Mouse (Mus musculus) midbrain, embryonic 10.5 days (tissue): Measurements from ENCODE around the gene Akt2. TPM values are rescaled to one million over a fixed set of nuclear protein-coding genes. Genes with fewer than 3 reads are reported as not detected.

Experiments
- DNase-seq: peaks from one replicate; pipeline ENCODE4 v3.0.0-alpha.2; 2017; ENCODE audit warnings: low spot score
- H3K27ac ChIP-seq: fragments of 300-500 bp; sonication (generic); replicated peaks from 2 replicates; pipeline ENCODE4 v1.5.1; 2016; ENCODE audit warnings: mild to moderate bottlenecking
- H3K27me3 ChIP-seq: fragments of 300-500 bp; sonication (generic); 2 replicates; pipeline ENCODE4 v1.6.1; 2016; ENCODE audit warnings: low read depth, mild to moderate bottlenecking; ENCODE audit not compliant: poor library complexity, severe bottlenecking
- H3K36me3 ChIP-seq: fragments of 300-500 bp; sonication (generic); 2 replicates; pipeline ENCODE4 v1.6.1; 2016; ENCODE audit warnings: mild to moderate bottlenecking, moderate library complexity
- H3K4me1 ChIP-seq: fragments of 300-500 bp; sonication (generic); 2 replicates; pipeline ENCODE4 v1.6.1; 2016
- H3K4me3 ChIP-seq: fragments of 300-500 bp; sonication (generic); 2 replicates; pipeline ENCODE4 v1.5.1; 2016; ENCODE audit warnings: mild to moderate bottlenecking, moderate library complexity
- H3K9me3 ChIP-seq: fragments of 300-500 bp; sonication (generic); replicated peaks from 2 replicates; pipeline ENCODE4 v1.6.1; 2016; ENCODE audit warnings: mild to moderate bottlenecking
- WGBS: fragments of 180-500 bp; shearing (Covaris S2); methylation state at CpG from one replicate; pipeline ENCODE4 v1.1.7; 2016; 5-methylcytosine and 5-hydroxymethylcytosine counted together
- polyA plus RNA-seq: library from polyadenylated mRNA; unstranded; fragments of >200 nt; fragmentation: Nextera tagmentation; extraction: Ambion mirVana; gene quantifications from 2 replicates; pipeline ENCODE4 v1.2.1, GENCODE M21; 2016

Gene Akt2
- polyA plus RNA-seq, 1 experiment from 2014 or later = 85.9 TPM

DNA sequence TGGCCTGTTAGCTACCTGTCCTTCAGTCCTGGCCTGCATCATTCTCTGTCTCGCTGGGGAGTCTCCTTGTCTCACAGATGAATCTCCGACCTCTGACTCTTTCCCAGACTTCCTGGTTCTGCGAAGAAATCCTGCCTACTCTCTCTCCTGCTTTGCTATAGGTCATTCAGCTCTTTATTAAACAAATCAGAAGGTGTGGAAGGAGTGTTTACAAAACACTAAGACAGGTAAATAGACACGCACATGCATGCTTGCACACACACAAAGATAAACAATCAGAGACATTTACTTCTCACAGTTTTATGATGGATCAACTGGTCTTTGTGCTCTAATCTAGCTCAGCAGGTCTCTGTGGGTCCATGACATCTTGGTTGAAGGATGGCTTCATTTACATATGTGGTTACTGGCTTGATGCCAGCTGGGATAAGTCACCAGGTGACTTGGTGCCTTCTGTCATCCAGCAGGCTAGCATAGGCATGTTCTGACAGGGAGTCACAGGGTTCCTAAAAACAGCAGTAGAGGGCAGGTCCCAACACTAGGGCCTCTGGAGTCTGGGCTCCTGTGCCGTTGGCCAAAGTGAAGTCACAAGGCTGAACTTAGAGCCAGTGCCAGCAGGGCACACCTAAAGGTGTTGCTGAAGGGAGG lies 21.6 kb upstream of the Akt2 start:
- Histone ChIP-seq H3K4me3 (no peak overlapping the region), H3K9me3 (no peaks in the 10 kb centered on the region), H3K36me3 (peaks cover 90% of the 10 kb centered on the region), H3K27ac (no peak overlapping the region), H3K4me1 (no peaks in the 10 kb centered on the region), H3K27me3 (no peaks in the 10 kb centered on the region)
- 90% methylated on average over 5 of the region's 5 CpGs for WGBS
- no peak for DNase-seq

DNA sequence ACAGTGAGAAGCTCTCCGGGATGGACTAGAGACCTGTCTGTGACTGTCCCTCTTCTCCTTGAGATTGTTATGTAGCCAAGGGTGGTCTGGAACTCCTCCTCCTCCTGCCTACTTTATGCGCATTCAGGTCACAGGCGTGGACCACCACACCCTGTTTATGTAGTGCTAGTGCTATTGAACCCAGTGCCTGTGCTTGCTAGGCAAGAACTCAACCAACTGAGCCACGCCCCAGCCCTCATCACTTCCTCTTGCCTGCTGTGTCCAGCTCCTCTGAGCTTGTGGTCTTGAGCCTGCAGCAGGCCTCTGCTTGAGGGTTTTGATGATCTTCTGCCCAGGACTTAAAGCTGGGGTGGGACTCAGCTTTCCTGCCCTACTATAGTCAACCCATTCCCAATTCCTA lies 19.2 kb upstream of the Akt2 start:
- 95% methylated on average over 4 of the region's 4 CpGs for WGBS
- Histone ChIP-seq H3K9me3 (no peaks in the 10 kb centered on the region), H3K4me1 (no peaks in the 10 kb centered on the region), H3K4me3 (no peak overlapping the region), H3K27me3 (no peaks in the 10 kb centered on the region), H3K36me3 (peaks cover 91% of the 10 kb centered on the region), H3K27ac (no peak overlapping the region)
- no peak for DNase-seq

DNA sequence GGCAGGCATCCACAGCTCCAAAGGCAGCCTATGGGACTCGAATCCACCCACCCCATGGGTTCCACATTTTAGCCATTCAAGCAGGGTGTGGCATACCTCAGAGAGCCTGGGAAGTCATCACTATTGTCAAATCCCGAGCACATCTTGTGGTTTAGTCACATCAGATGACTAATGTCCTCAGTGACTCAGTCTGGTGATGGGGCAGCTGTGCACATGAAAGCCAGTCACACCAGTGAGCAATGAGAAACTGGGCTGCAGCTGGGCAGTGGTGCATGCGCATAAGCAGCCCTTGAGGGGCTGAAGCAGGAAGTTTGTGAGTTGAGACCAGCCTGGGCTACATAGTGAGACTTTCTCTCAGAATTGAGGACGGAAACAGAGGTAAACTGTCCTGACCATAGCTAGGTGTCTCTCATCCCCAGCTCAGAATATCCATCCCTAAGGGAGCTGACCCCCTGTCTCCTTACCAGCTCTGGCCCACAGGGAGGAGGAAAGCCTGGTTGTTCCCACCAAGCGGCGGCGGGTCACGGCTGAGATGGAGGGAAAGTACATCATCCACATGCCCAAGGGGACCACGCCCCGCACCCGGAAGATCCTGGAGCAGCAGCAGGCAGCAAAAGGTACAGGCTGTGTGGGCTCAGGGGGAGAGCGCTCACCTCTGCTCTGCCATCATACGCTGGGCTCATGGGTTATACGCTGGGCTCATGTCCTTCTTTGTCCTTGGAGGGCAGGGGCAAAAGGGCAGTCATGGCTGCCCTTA lies 17.1 kb upstream of the Akt2 start:
- Histone ChIP-seq H3K27ac (no peak overlapping the region), H3K27me3 (no peaks in the 10 kb centered on the region), H3K9me3 (no peaks in the 10 kb centered on the region), H3K4me1 (no peaks in the 10 kb centered on the region), H3K36me3 (peaks cover 93% of the 10 kb centered on the region), H3K4me3 (no peak overlapping the region)
- DNase-seq = no peak
- WGBS = 91% methylated on average over 14 of the region's 14 CpGs

DNA sequence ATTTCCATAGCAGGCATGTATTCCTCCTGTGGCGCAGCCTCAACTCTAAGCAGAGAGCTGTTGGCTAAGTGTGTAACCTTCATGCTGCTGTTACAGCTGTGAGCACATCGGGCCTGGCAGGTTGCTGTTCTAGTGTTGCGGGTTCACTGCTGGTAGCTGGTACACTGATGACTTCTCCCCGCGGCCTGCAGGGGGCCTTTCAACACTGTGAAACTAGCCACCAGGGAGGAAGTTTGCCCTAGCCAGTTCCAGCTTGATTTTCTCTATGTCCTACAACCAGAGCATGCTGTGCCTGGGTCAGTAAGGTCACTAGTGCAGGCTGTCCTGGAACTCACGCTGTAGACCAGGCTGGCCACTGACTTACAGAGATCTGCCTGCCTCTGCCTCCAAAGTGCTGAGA lies 14.4 kb upstream of the Akt2 start:
- WGBS = 71% methylated on average over 6 of the region's 6 CpGs

DNA sequence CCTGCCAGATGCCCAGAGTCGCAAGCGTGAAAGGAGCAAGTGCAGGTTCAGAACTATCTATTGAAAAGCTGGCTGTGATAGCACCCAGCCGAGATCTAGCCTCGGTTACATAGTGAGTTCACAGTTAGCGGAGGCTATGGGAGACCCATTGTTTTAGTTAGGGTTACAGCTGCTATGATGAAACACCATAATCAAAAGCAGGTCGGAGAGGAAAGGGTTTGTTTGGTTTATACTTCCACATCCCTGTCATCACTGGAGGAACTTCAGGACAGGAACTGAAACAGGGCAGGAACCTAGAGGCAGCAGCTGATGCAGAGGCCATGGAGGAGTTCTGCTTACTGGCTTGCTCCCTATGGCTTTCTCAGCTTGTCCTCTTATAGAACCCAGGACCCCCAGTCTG lies 13.8 kb upstream of the Akt2 start:
- no peak for DNase-seq
- H3K4me3 ChIP-seq = no peak overlapping the region
- H3K27ac ChIP-seq = no peak overlapping the region
- 90% methylated on average over 6 of the region's 6 CpGs for WGBS
- no peaks in the 10 kb centered on the region for H3K9me3 ChIP-seq
- peaks cover 94% of the 10 kb centered on the region for H3K36me3 ChIP-seq
- H3K27me3 ChIP-seq = no peaks in the 10 kb centered on the region
- H3K4me1 ChIP-seq = no peaks in the 10 kb centered on the region

More for the DNA sequence above, 14.4 kb upstream of the Akt2 start:
- no peak overlapping the region for H3K27ac ChIP-seq
- H3K36me3 ChIP-seq = peaks cover 94% of the 10 kb centered on the region
- H3K4me3 ChIP-seq = no peak overlapping the region
- H3K27me3 ChIP-seq = no peaks in the 10 kb centered on the region
- no peaks in the 10 kb centered on the region for H3K4me1 ChIP-seq
- no peaks in the 10 kb centered on the region for H3K9me3 ChIP-seq
- peak; percentile 22 for DNase-seq

DNA sequence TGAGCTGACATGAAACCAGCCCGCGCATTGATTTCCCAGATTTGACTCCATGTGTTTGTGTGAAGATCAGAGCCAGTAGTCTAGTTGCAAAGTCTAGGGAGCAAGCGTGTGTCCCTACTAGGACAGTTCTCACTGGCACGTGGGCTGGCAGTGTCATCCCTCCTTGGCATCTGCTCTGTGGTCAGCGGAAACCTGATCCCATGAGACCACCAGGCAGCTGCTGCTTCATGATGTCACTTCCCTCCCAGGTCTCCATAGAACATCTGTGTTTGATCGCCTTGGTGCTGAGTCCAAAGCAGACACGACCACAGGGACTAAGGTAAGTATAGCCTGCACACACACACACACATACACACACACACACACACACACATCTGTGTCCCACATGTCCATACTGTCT lies 12.9 kb upstream of the Akt2 start:
- no peaks in the 10 kb centered on the region for H3K27me3 ChIP-seq
- 87% methylated on average over 7 of the region's 7 CpGs for WGBS
- no peaks in the 10 kb centered on the region for H3K4me1 ChIP-seq
- no peaks in the 10 kb centered on the region for H3K9me3 ChIP-seq
- peaks cover 98% of the 10 kb centered on the region for H3K36me3 ChIP-seq
- no peak overlapping the region for H3K27ac ChIP-seq
- DNase-seq = no peak
- H3K4me3 ChIP-seq = no peak overlapping the region

DNA sequence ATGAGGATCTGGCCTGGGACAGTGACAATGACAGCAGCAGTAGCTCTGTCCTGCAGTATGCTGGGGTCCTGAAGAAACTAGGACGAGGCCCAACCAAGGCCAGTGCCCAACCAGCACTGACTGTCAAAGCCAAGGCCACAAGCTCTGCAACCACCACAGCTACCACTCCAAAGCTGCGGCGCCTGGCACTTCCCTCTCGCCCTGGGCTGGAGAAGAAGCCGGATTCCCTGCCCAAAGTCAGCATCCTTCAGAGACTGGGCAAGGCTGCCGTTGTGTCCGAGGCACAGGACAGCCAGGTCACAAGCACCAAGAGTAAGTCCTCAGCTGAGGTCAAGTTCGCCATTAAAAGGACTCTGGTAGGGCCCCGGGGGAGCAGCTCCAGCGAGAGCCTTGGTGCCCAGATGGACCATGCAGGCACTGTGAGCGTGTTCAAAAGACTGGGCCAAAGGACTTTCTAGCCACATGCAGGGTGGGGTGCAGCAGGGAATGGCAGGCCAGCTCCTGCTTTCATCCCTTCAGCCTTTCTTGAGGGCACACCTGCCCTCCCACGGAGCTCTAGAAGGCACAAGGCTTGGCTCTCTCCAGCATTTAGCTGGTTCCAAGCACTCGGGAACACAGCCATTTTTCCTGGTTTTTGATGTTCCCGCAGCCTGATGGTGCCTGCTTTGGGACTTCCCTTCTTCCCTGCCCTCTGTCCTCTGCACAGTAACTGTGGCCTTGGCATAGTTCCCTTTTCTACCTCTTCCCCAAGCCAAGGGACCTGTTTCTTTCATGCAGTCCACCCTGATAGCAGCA lies 10.8 kb upstream of the Akt2 start:
- no peaks in the 10 kb centered on the region for H3K4me1 ChIP-seq
- no peaks in the 10 kb centered on the region for H3K9me3 ChIP-seq
- no peaks in the 10 kb centered on the region for H3K27me3 ChIP-seq
- WGBS = 94% methylated on average over 14 of the region's 14 CpGs
- H3K36me3 ChIP-seq = peaks cover 96% of the 10 kb centered on the region
- H3K4me3 ChIP-seq = no peak overlapping the region
- DNase-seq = no peak
- no peak overlapping the region for H3K27ac ChIP-seq

DNA sequence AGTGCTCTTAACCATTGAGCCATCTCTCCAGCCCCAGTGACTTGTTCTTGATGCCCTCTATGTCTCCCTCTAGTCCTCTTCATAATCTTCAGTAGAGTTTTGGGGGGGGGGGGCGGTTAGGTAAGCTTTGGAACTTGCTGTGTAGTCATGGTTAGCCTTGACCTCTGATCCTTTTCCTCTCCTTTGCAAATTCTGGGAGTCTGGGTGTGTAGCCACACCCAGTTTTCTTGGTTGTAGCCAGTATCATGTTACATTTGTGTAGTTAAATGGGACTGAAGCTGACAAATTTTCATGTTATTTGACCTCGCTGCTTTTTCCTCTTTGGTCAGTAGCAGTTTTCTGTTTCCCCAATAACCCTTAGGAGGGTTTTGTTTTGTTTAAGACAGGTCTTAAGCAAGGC lies 4.5 kb upstream of the Akt2 start:
- Histone ChIP-seq H3K27ac (no peak overlapping the region), H3K4me3 (no peak overlapping the region), H3K9me3 (no peaks in the 10 kb centered on the region), H3K36me3 (peaks cover 35% of the 10 kb centered on the region), H3K27me3 (no peaks in the 10 kb centered on the region), H3K4me1 (no peaks in the 10 kb centered on the region)
- no peak for DNase-seq
- 69% methylated on average over 2 of the region's 2 CpGs for whole genome bisulfite sequencing

DNA sequence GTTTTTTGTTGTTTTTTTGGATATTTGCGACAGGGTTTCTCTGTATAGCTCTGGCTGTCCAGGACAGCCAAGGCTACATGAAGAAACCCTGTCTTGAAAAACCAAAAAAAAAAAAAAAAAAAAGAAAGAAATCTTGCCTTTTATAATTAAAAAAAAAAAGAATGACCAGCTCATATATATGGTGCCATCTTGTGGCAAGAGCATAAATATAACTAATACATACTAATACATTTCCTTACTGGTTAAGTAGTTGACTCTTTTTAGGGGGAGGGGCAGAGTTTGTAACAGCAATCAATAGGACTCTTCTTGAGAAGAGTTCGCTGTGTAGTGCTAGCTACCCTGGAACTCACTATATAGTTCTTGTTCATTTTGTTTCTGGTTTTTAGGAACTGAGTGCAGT lies 3.6 kb upstream of the Akt2 start:
- H3K4me3 ChIP-seq = no peak overlapping the region
- no peaks in the 10 kb centered on the region for H3K9me3 ChIP-seq
- peaks cover 5% of the 10 kb centered on the region for H3K4me1 ChIP-seq
- H3K27me3 ChIP-seq = no peaks in the 10 kb centered on the region
- H3K36me3 ChIP-seq = peaks cover 26% of the 10 kb centered on the region
- no peak for DNase-seq
- no peak overlapping the region for H3K27ac ChIP-seq
- WGBS = 90% methylated on average over 2 of the region's 2 CpGs

DNA sequence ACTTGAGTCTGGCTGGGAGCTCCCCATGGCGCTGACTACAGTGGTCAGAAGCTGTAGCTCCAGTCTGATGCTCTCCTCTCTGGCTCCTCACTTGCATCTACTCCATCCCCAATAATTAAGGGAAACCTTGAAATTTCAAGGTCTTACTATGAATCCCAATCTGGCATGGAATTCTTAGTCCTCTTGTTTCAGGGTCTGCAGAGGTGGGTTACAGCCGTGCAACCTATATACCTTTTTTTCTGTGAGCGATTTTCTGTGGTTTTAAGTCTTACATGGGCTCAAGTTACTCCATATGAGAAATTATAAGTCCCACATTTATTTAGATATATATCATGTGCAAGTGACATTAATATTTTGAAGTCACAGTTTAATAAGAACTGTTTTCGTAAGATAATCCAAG lies 1.3 kb upstream of the Akt2 start:
- Histone ChIP-seq H3K27ac (no peak overlapping the region), H3K4me3 (no peak overlapping the region), H3K9me3 (no peaks in the 10 kb centered on the region), H3K27me3 (no peaks in the 10 kb centered on the region), H3K36me3 (peaks cover 11% of the 10 kb centered on the region; the same call in 1 of the 2 replicates), H3K4me1 (peaks cover 16% of the 10 kb centered on the region)
- 92% methylated on average over 4 of the region's 4 CpGs for WGBS
- no peak for DNase-seq

DNA sequence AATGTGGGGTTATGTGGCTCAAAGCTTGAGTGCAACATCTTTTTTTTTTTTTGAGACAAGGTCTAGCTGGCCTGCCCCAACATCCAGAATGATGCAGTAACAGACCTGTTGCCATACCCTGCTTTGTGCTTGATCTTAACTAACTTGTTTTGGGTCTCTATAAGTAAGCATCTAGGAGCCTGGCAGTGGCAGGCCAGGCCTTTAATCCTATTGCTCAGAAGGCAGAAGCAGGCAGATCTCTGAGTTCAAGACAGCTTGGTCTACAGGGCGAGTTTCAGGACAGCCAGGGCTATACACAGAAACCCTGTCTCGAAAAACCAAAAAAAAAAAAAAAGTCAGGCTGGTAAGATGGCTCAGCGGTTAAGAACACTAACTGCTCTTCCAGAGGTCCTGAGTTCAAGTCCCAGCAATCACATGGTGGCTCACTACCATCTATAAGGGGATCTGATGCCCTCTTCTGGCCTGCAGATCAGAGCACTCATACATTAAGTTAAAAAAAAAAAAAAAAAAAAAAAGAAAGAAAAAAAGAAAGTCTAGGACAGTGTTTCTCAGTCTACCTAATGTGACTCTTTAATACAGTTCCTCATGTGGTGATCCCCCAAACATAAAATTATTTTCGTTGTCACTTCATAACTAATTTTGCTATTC lies 662 bp upstream of the Akt2 start:
- peak overlapping the region; percentile 98 for H3K27ac ChIP-seq
- peak overlapping the region; percentile 85 for H3K4me3 ChIP-seq
- 60% methylated on average over 4 of the region's 4 CpGs for WGBS
- peaks cover 11% of the 10 kb centered on the region; the same call in 1 of the 2 replicates for H3K36me3 ChIP-seq
- no peaks in the 10 kb centered on the region for H3K9me3 ChIP-seq
- no peak for DNase-seq
- no peaks in the 10 kb centered on the region for H3K27me3 ChIP-seq
- peaks cover 17% of the 10 kb centered on the region for H3K4me1 ChIP-seq

DNA sequence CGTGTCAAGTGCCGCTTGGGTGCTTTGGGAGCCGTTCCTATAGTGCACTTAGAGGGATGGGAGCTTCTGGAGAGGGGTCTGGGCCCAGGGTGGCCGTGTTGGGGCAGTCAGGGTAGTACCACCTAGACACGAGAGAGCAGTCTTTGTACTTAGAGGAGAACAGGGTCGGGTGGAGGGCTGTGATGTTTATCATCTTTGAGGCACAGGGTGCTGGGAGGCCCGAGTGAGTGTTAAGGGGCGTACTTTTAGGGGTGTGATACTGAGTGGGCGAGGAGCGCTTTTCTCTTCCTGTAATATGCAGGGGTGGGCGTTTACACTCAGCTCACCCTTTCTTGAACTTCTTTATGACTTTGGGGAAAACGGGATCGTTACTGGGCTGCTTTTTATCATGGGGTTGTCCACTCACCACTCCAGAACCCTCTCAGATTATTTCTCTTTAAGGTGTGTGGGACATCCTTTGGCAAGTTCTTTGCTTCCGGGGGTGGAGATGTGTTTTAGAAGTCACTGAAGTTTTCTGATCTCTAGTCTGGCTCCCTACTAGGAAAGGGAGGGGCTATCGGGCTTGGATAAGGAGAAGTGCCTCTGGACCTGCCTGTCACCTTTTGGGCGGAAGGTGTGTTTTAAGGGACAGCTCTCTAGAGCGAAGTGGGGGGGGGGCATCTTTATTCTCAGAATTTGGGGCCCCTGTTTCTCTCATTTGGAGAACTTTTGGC lies 1.0 kb downstream of the Akt2 start:
- Histone ChIP-seq H3K36me3 (peaks cover 15% of the 10 kb centered on the region; the same call in 1 of the 2 replicates), H3K9me3 (no peaks in the 10 kb centered on the region), H3K27me3 (no peaks in the 10 kb centered on the region), H3K4me3 (peak overlapping the region; percentile 85), H3K27ac (peak overlapping the region; percentile 98), H3K4me1 (peaks cover 33% of the 10 kb centered on the region)
- WGBS = 4% methylated on average over 17 of the region's 17 CpGs
- no peak for DNase-seq
